Mouse (Mus musculus) brain, embryonic 14.5 days (tissue): ENCODE measurements around the gene Notch2.

ENCODE experiments used
- CTCF ChIP-seq: fragments of 200-500 bp; IDR thresholded peaks from 2 replicates; pipeline ENCODE4 v1.5.1; 2012; ENCODE audit warnings: inconsistent platforms, mild to moderate bottlenecking, moderate library complexity, borderline replicate concordance; ENCODE audit not compliant: insufficient read depth, insufficient read length; ENCODE audit errors: extremely low read depth
- POLR2A ChIP-seq: fragments of 200-500 bp; IDR thresholded peaks from 2 replicates; pipeline ENCODE4 v1.6.1; 2012; ENCODE audit warnings: mild to moderate bottlenecking, inconsistent platforms, borderline replicate concordance; ENCODE audit not compliant: poor library complexity, insufficient read depth, insufficient read length, severe bottlenecking; ENCODE audit errors: extremely low read depth

DNA sequence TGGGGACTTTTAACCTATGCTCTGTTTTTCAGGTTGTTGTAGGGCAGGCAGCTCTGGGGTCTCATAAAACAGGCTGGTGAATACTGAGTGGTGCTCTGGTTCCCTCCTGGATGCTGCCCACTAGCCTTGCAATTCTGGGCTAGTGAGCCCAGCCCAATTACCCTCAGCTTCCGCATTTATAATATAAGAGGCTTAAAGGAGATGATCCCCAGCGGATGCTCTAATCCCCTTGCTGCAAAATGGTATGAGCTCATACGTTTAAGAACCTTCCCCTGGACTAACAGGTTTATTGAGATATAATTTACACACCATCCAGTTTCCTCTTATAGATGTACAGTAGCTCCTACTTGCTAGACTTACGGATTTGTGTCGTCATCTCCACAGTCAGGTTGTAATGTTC is 64.5 kb downstream of the Notch2 start:
- TF ChIP-seq CTCF (no peak), POLR2A (no peak)
